Mouse (Mus musculus) kidney, postnatal 0 days (tissue): Measurements from ENCODE around the gene Dnaic2. TPM values are rescaled to one million over a fixed set of nuclear protein-coding genes. Genes with fewer than 3 reads are reported as not detected.
A peak's percentile ranks its signal among the peaks of the same experiment; 100 is the strongest.

ENCODE experiments used
- ATAC-seq: fragments of 200-750 bp; cut with Nextera tagmentation; replicated peaks from 2 replicates; pipeline ENCODE4 v1.8.0; 2017; ENCODE audit warnings: low read depth, moderate number of reproducible peaks, moderate TSS enrichment, moderate library complexity; ENCODE audit not compliant: low FRiP score
- DNase-seq: peaks from one replicate; pipeline ENCODE4 v3.0.0-alpha.2; 2016; ENCODE audit warnings: low spot score
- H3K27ac ChIP-seq: fragments of 300-500 bp; sonication (generic); 2 replicates; pipeline ENCODE4 v1.5.1; 2014; ENCODE audit warnings: mild to moderate bottlenecking
- H3K27me3 ChIP-seq: fragments of 300-500 bp; sonication (generic); 2 replicates; pipeline ENCODE4 v1.6.1; 2014; ENCODE audit warnings: low read length, mixed read lengths; ENCODE audit not compliant: insufficient read depth
- H3K36me3 ChIP-seq: fragments of 300-500 bp; sonication (generic); 2 replicates; pipeline ENCODE4 v1.6.1; 2014; ENCODE audit warnings: low read length, mixed read lengths; ENCODE audit not compliant: insufficient read depth
- H3K4me1 ChIP-seq: fragments of 300-500 bp; sonication (generic); replicated peaks from 2 replicates; pipeline ENCODE4 v1.6.1; 2014; ENCODE audit warnings: antibody characterized with exemption, low read length, mixed read lengths; ENCODE audit not compliant: insufficient read depth
- H3K4me2 ChIP-seq: fragments of 300-500 bp; sonication (generic); 2 replicates; pipeline ENCODE4 v1.6.1; 2014; ENCODE audit warnings: mild to moderate bottlenecking, low read length, moderate library complexity, mixed read lengths
- H3K4me3 ChIP-seq: fragments of 300-500 bp; sonication (generic); replicated peaks from 2 replicates; pipeline ENCODE4 v1.5.1; 2014; ENCODE audit warnings: low read depth, low read length
- H3K9ac ChIP-seq: fragments of 300-500 bp; sonication (generic); 2 replicates; pipeline ENCODE4 v1.6.1; 2014; ENCODE audit warnings: low read depth, low read length
- H3K9me3 ChIP-seq: fragments of 300-500 bp; sonication (generic); replicated peaks from 2 replicates; pipeline ENCODE4 v1.6.1; 2016; ENCODE audit warnings: low read length, inconsistent platforms, mixed read lengths
- CTCF ChIP-seq: IDR thresholded peaks from 2 replicates; pipeline ENCODE4 v1.5.1; 2016; ENCODE audit warnings: antibody characterized with exemption, low read depth, mild to moderate bottlenecking, moderate library complexity
- WGBS: fragments of 180-500 bp; shearing (Covaris S2); extraction: QIAGEN DNeasy Blood & Tissue Kit; methylation state at CpG from one replicate; pipeline ENCODE4 v1.1.7; 2014; 5-methylcytosine and 5-hydroxymethylcytosine counted together
- polyA plus RNA-seq: library from polyadenylated mRNA; unstranded; fragments of >200 nt; fragmentation: Nextera tagmentation; extraction: Ambion mirVana; gene quantifications from 2 replicates; pipeline ENCODE4 v1.2.1, GENCODE M21; 2015

Dnaic2 gene
- polyA plus RNA-seq, 1 experiment from 2014 or later, result 0.43 TPM

- 35% methylated on average over 12 of the region's 12 CpGs for WGBS
- TF ChIP-seq CTCF, result no peak
- peak; percentile 50 for ATAC-seq
Measured at GRCm38 (mm10) chr11:114711861-114712260, 15.3 kb upstream of the Dnaic2 start.

GRCm38 (mm10) chr11:114714526-114714925, 12.7 kb upstream of the Dnaic2 start:
- H3K9ac ChIP-seq, result no peak overlapping the region
- no peak overlapping the region for H3K27ac ChIP-seq
- no peaks in the 10 kb centered on the region for H3K27me3 ChIP-seq
- WGBS, result 73% methylated on average over 6 of the region's 6 CpGs
- ATAC-seq, result no peak
- H3K36me3 ChIP-seq, result no peaks in the 10 kb centered on the region
- DNase-seq, result no peak
- no peaks in the 10 kb centered on the region for H3K4me1 ChIP-seq
- no peak overlapping the region for H3K4me3 ChIP-seq
- no peaks in the 10 kb centered on the region for H3K9me3 ChIP-seq
- no peak for TF ChIP-seq CTCF
- no peak overlapping the region for H3K4me2 ChIP-seq

More at GRCm38 (mm10) chr11:114711861-114712260, 15.3 kb upstream of the Dnaic2 start:
- H3K36me3 ChIP-seq, result no peaks in the 10 kb centered on the region
- H3K27me3 ChIP-seq, result no peaks in the 10 kb centered on the region
- H3K27ac ChIP-seq, result no peak overlapping the region
- H3K9ac ChIP-seq, result no peak overlapping the region
- H3K4me2 ChIP-seq, result no peak overlapping the region
- H3K4me3 ChIP-seq, result no peak overlapping the region
- DNase-seq, result peak; percentile 61
- H3K9me3 ChIP-seq, result no peaks in the 10 kb centered on the region
- H3K4me1 ChIP-seq, result no peaks in the 10 kb centered on the region

- 52% methylated on average over 7 of the region's 7 CpGs for WGBS
- ATAC-seq (no peak), DNase-seq (no peak)
Measured at GRCm38 (mm10) chr11:114715531-114715930, 11.7 kb upstream of the Dnaic2 start.

GRCm38 (mm10) chr11:114720535-114720934, 6.7 kb upstream of the Dnaic2 start:
- TF ChIP-seq CTCF, result no peak
- no peak overlapping the region for H3K4me3 ChIP-seq
- DNase-seq, result no peak
- no peaks in the 10 kb centered on the region for H3K4me1 ChIP-seq
- H3K27me3 ChIP-seq, result no peaks in the 10 kb centered on the region
- H3K9ac ChIP-seq, result no peak overlapping the region
- no peaks in the 10 kb centered on the region for H3K36me3 ChIP-seq
- no peak overlapping the region for H3K4me2 ChIP-seq
- H3K27ac ChIP-seq, result no peak overlapping the region
- H3K9me3 ChIP-seq, result no peaks in the 10 kb centered on the region
- ATAC-seq, result no peak
- WGBS, result 57% methylated on average over 10 of the region's 10 CpGs

More at GRCm38 (mm10) chr11:114715531-114715930, 11.7 kb upstream of the Dnaic2 start:
- 0 out of 2 replicates have a peak overlapping the region, but pooled peaks have one; percentile 4 for H3K9ac ChIP-seq
- no peaks in the 10 kb centered on the region for H3K9me3 ChIP-seq
- no peak overlapping the region for H3K27ac ChIP-seq
- no peaks in the 10 kb centered on the region for H3K4me1 ChIP-seq
- H3K36me3 ChIP-seq, result no peaks in the 10 kb centered on the region
- TF ChIP-seq CTCF, result no peak
- no peak overlapping the region for H3K4me3 ChIP-seq
- H3K4me2 ChIP-seq, result no peak overlapping the region
- no peaks in the 10 kb centered on the region for H3K27me3 ChIP-seq

- Histone ChIP-seq H3K4me1 (no peaks in the 10 kb centered on the region), H3K4me2 (no peak overlapping the region), H3K9ac (no peak overlapping the region), H3K27ac (no peak overlapping the region), H3K4me3 (no peak overlapping the region), H3K36me3 (no peaks in the 10 kb centered on the region), H3K9me3 (no peaks in the 10 kb centered on the region), H3K27me3 (no peaks in the 10 kb centered on the region)
- no peak for TF ChIP-seq CTCF
- 78% methylated on average over 8 of the region's 8 CpGs for WGBS
- ATAC-seq (no peak), DNase-seq (no peak)
Measured at GRCm38 (mm10) chr11:114722438-114722837, 4.8 kb upstream of the Dnaic2 start.

GRCm38 (mm10) chr11:114723030-114723429, 4.2 kb upstream of the Dnaic2 start:
- Histone ChIP-seq H3K27ac (no peak overlapping the region), H3K36me3 (no peaks in the 10 kb centered on the region), H3K9me3 (no peaks in the 10 kb centered on the region), H3K4me2 (no peak overlapping the region), H3K9ac (no peak overlapping the region), H3K27me3 (no peaks in the 10 kb centered on the region), H3K4me3 (no peak overlapping the region), H3K4me1 (0 out of 2 replicates have a peak, but pooled peaks cover 4% of the 10 kb centered on the region)
- no peak for TF ChIP-seq CTCF
- no peak for ATAC-seq
- WGBS, result 70% methylated on average over 13 of the region's 13 CpGs
- no peak for DNase-seq
